Mouse (Mus musculus) layer of hippocampus, adult 8-10 months (tissue): ENCODE data around the gene Nfe2l1. TPM values are rescaled to one million over a fixed set of nuclear protein-coding genes. Genes with fewer than 3 reads are reported as not detected.
A peak's percentile ranks its signal among the peaks of the same experiment; 100 is the strongest.
"Not testable (repeated sequence)": the region's sequence is repeated elsewhere in the genome, so short reads cannot be mapped to it uniquely, and the experiment has no call there.

Experiments used
- DNase-seq, 2 experiments: peaks; one replicate each; pipeline ENCODE4 v3.0.0; 2022; ENCODE audit warnings: low spot score in 2 of 2
- microRNA-seq, 2 experiments: library from miRNA; unstranded; fragments of <30 nt; microRNA quantifications; one replicate each; pipeline ENCODE4 v1.2.0; 2022
- total RNA-seq, 4 experiments: library from RNA; stranded (reverse); gene quantifications; 2 replicates each; pipeline ENCODE4 v1.2.4; 2022

Nfe2l1 gene
- total RNA-seq, 4 experiments from 2014 or later: 234 to 271 (median 260) TPM

DNA sequence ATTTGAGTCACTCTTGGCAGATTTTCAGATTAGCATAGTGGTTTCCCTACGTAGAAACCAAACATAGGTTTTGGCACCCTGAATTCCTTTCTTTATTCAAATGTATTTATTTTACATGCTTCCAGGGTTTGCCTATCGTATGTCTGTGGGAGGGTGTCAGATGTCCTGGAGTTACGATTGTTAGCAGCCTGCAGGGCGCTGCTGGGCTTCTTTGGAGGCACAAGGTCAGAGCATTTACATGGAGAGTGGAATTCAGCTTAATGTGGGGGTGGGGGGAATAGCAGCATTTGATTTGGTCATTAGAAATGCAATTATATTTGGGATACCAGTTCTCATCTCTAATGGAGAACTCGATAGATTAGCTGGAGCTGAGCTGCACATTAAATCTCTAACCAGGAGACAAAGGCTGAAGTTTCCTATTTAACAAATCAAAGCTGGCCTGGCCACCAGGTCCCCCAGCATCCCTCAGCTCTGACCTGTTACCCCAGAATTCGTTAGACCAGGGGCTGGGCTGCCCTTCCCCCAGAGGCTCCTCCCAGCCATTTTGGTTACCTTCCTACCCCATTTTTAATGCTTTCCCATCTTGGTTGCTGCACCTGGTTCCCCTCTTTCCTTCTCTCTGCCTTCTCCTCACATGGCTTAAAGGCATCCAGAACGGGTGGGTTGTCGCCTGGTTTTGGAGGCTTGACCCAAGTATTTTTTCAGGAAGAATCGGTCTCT lies 42.9 kb downstream of the Nfe2l1 start:
- no peak for DNase-seq

DNA sequence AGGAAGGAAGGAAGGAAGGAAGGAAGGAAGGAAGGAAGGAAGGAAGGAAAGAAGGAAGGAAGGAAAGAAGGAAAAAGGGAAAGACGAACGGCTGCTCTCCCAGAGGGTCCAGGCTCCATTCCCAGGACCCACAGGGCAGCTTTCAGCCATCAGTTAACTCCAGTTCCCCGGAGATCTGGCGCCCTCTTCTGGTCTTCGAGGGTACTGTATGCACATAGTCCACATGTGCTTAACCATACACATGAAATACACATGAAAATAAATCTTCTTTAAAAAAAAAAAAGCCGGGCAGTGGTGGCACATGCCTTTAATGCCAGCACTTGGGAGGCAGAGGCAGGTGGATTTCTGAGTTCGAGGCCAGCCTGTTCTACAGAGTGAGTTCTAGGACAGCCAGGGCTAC lies 44.9 kb downstream of the Nfe2l1 start:
- peak in 1 of 2 experiments; percentile 54 for DNase-seq

DNA sequence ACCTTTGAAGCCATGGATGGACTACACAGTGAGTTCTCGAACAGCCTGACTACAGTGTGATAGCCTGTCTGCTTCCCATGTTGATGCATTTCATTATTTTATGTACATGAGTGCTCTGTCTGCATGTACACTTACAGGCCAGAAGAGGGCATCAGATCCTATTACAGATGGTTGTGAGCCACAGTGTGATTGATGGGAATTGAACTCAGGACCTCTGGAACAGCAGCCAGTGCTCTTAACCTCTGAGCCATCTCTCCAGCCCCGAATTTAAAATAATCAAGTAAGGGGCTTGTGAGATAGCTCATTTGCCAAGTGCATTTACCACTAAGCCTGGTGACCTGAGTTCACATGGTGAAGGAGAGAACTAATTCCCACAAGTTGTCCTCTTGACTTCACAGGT lies 48.3 kb downstream of the Nfe2l1 start:
- DNase-seq: no peak

DNA sequence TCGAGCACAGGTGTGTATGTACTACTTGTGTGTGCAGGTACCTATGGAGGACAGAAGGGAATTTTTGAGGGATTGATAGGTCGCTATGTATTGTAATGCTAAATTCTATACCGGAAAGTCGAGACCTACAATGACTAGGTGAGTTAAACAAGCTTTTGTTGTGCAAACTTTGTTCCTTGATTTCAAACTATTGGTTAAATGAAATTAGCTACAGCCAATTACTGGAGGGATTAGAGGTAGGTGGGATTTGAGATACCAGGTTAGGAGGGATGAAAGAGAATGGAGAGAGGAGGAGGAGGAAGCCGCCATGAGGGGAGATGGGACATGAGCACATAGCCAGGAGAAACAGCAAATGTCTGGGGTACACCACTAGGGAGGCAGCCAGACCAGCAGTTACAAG lies 49.5 kb downstream of the Nfe2l1 start:
- DNase-seq: no peak

DNA sequence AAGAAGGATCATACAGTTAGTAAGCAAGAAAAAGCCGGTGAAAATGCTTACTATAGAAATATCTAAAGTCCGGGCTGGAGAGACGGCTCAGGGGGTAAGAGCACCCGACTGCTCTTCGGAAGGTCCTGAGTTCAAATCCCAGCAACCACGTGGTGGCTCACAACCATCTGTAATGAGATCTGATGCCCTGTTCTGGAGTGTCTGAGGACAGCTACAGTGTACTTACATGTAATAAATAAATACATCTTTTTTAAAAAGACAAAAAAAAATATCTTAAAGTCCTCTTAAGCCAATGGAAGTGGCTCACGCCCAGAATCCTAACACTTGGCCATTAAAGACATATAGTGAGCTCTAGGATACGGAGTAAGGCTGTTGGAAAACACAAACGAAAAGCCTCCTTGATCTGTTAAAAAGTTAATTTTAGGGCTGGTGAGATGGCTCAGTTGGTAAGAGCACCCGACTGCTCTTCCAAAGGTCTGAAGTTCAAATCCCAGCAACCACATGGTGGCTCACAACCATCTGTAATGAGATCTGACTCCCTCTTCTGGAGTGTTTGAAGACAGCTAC lies 51.6 kb downstream of the Nfe2l1 start:
- not testable (repeated sequence) for DNase-seq

DNA sequence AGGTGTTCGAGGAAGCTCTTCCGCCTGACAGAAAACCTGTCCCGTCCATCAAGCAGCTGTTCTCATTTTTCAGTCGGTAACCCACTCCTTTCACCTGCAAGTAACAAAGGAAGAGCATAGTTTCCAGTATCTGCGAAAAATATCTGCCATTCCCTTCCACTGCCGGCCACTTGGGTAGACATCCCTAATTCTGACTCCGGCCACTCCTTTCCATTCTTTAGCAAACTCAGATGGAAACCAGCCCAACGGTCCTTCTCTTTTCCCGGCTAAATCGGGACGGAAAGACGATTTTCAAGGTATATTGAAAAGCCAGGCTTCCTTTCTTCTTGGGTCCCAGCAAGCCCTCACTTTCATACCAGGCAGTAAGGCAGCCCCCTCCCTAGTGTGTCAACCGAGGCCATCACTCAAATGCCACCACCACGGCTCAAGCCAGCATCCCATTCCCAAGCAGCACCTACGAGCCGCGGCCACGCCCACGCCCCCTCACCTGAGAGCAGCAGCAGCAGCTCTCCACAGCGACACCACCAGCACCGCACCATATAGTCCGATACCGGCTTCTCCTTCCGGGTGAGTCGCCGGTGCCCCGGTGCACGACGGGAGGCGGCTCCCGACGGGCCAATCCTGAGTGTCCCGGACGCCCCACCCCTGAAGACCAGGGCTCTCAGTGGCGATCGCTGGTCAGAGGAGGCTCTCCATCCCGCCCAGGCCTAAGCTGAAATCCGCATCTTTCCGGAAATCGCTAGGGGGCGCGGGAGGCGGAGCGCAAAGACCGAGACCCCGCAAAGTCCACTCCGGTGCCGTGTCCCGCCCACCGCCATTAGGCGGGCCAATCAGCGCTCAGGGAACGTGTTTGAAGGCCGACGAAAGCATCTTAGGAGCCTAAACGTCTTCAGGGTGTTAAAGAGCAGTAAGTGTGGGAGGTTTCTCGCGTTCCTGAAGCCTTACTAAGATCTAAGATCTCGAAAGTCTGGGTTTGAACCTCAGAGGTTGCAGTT lies 52.5 kb downstream of the Nfe2l1 start, which contains the start of gene Snx11:
Snx11 (minus strand) TSS at position 592 of the 995 bp plus-strand sequence.
- peak; percentile 99 for DNase-seq

DNA sequence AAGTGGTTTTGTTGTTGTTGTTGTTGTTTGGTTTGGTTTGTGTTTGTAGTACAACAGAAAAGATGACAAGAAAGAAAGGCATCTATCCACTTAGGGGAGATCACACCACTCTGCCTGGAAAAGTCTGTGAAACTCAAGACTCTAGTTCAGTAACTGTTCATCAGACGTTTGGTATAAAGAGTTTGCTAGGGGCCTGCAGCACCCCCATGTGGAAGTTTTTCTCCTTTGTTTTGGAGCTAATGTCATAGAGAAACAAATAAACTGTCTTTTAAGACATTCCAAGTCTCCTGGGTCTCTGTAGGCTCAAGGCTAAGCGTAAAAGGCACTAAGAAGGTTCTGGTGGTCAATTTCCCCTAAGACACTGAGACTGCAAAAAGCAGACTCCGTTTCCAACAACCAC lies 53.7 kb downstream of the Nfe2l1 start:
- DNase-seq: no peak

DNA sequence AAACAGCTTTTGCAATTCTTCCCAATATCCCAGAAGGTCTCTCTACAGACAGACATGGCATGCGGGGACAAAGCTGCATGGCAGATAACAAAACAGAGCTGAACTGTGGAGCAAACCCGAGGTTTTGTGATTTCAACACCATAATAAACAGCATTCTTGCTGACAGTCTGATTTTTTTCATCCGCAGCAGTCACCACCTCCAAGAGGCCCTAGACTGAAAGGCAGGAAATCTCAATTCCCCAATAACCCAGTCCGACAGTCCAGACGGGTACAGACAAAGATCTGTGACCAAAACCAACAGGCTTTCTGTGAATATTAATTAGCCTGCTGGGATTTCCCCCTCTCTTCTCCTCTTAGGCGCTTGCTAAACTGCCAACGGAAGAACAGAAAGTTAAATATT lies 54.1 kb downstream of the Nfe2l1 start:
- no peak for DNase-seq

DNA sequence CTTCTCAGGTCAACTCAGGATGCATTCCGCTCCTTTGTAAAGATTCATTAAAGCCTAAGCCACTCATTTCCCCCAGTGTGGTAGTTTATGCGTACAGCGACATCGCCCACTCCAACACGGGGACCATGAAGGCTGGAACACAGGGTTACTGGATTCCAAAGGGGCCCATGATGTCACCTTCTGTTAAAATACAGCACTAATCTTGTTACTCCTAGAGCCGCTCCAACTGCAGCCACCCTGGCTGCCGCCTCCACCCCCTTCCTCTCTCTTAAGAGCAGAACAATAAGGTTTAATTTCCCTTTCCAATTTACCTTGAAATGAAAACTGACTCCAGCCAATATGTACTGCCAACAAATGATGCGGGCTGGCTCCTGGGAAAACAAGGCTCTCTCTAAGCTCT lies 54.7 kb downstream of the Nfe2l1 start:
- no peak for DNase-seq

DNA sequence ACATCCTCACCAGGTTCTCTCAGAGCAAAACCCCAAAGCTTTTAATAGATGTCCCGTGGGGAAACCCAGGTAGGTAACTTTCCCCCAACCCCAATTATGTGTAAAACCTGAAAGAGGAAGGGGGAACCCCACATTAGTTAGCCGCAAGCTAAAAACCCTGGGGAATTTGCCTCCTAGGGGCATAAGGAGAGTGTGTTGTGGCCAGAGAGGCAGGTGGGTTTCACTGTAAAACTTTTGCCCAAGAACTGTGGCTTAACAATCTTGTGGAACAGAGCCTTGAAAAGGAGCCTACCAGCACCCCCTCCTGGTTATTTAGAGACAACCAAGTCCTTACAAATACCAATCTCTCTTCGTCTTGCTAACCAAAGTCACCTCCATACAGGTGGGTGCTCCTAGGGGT lies 55.2 kb downstream of the Nfe2l1 start:
- DNase-seq: no peak

DNA sequence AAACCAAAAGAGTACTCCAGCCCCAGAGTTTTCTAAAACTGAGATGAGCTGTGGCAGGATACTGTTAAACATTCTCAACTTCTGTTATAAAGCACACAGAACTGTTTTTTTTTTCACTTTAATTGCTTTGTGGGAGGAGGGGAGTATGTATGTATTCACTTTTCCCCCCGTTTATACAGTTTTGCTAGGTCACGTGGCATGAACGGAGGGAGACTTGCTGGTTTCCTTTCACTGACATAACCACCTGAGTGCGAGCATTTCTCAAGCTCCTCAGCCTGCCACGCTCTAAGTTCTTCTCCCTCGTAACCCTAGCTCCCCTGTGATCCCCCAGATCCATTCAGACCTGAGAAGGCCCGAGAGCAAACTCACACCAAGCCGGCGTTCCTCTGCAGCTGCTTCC lies 57.4 kb downstream of the Nfe2l1 start:
- no peak for DNase-seq

DNA sequence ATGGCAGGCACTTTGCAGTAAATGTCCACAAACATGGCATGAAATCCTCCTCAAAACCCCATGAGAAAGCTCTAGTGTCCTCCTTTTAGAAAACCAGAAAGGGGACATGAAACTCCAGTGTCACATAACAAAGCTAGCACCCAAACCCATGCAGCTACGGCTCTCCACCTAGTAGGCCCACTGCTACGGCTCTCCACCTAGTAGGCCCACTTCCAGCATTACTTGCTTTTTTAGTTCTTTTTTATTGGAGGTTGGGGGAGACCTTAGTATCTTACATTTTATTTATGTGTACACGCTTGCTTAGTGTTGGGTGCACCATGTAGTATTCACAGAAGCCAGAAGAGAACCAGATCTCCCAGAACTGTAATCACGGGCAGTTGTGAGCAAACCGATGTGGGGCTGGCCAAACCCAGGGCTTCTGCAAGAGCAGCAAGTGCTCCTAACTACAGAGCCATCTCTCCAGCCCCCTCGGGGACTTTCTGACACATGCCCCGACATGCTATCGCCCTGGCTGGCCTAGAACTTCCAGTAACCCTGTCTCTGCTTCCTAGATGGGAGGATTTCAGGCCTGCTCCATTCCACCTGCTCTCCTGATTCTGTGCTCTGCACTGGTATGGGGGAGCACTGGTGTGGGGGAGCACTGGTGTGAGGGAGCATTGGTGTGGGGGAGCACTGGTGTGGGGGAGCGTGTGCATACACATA lies 58.3 kb downstream of the Nfe2l1 start:
- no peak for DNase-seq

DNA sequence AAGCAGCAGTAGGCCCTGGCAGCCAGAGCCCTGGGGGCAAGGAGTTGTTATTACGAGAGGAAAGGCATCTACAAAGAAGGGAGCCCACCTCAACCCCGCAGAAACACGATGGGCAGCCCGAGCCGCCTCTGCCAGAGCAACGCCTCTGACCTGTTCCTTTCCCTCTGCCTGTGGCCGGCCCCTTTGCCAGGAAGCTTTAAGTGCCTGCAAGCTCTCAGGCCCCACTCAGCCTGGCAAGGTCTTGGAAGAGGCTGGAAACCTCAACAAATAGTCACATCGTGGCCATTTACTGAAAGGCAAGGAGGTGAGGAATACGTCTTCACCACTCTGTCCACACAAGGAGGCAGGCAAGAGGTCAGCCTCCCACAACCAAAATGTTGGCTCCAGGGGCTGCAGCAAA lies 61.5 kb downstream of the Nfe2l1 start:
- no peak for DNase-seq

Small RNA genes lying within 50 kb of the gene (microRNA-seq; reads per million reads assigned to microRNA genes)
- gene Mir152: 16.0 to 93.2 reads per million in 2 experiments

Other genes with a start within 250 kb of the Nfe2l1 start
- gene Snx11, start 52.4 kb downstream of the Nfe2l1 start, total RNA-seq: 10 to 100 TPM; 43.8 to 60.8 (median 54.1) TPM
- gene Cbx1, start 40.8 kb downstream of the Nfe2l1 start, total RNA-seq: 10 to 100 TPM; 40.1 to 52.0 (median 44.0) TPM
- 10 to 100 TPM in 2 of 4 experiments, 1 to 10 TPM in 2; 8.2 to 11.6 (median 9.5) TPM for gene Copz2, start 19.9 kb upstream of the Nfe2l1 start, total RNA-seq
- 10 to 100 TPM; 33.9 to 49.1 (median 44.8) TPM for gene Cdk5rap3, start 86.5 kb upstream of the Nfe2l1 start, total RNA-seq
- not detected for gene Prr15l, start 98.1 kb upstream of the Nfe2l1 start, total RNA-seq
- gene Pnpo, start 114.0 kb upstream of the Nfe2l1 start, total RNA-seq: 10 to 100 TPM; 38.1 to 41.5 (median 39.6) TPM
- gene Sp2, start 153.0 kb upstream of the Nfe2l1 start, total RNA-seq: 10 to 100 TPM in 3 of 4 experiments, 1 to 10 TPM in 1; 9.6 to 14.2 (median 11.8) TPM
- 1 to 10 TPM in 3 of 4 experiments, under 1 TPM in 1; 0.83 to 1.7 (median 1.5) TPM for gene Sp6, start 183.4 kb upstream of the Nfe2l1 start, total RNA-seq
- 1 to 10 TPM; 4.3 to 6.9 (median 6.3) TPM for gene Scrn2, start 200.0 kb upstream of the Nfe2l1 start, total RNA-seq
- 1 to 10 TPM in 2 of 4 experiments, under 1 TPM in 2; 0.87 to 1.9 (median 1.3) TPM for gene Lrrc46, start 211.4 kb upstream of the Nfe2l1 start, total RNA-seq
- 10 to 100 TPM; 76.3 to 85.2 (median 77.8) TPM for gene Mrpl10, start 211.6 kb upstream of the Nfe2l1 start, total RNA-seq
- gene Osbpl7, start 220.7 kb upstream of the Nfe2l1 start, total RNA-seq: 10 to 100 TPM; 18.6 to 21.7 (median 20.6) TPM